Mouse (Mus musculus) adrenal gland, postnatal 10 days (tissue): ENCODE results near the gene Rad1. TPM values are rescaled to one million over a fixed set of nuclear protein-coding genes. Genes with fewer than 3 reads are reported as not detected.
"Not testable (repeated sequence)": the region's sequence is repeated elsewhere in the genome, so short reads cannot be mapped to it uniquely, and the experiment has no call there.

Source experiments
- DNase-seq: peaks from one replicate; pipeline ENCODE4 v3.0.0; 2021; ENCODE audit warnings: mixed read lengths
- long read RNA-seq, 2 experiments: library from polyadenylated mRNA; stranded (forward); transcript quantifications; one replicate each; pipeline ENCODE4 v2.0.0; 2021
- total RNA-seq, 2 experiments: library from RNA; stranded (reverse); gene quantifications; 2 replicates each; pipeline ENCODE4 v1.2.3; 2021

Gene Rad1
- total RNA-seq = 10 to 100 TPM in 1 of 2 experiments, 1 to 10 TPM in 1; 9.3 to 13.4 TPM
- long read RNA-seq, experiment 1, transcript Rad1-201 (6 exons, 1,514 nt) = major isoform, 8 of 27 reads
- long read RNA-seq, experiment 1, partial matches to known transcripts = 7 of 27 reads
- long read RNA-seq, experiment 1, other reads (novel, unspliced or antisense) = 12 of 27 reads
- long read RNA-seq, experiment 2, transcript Rad1-201 (6 exons, 1,514 nt) = major isoform, 5 of 12 reads
- long read RNA-seq, experiment 2, partial matches to known transcripts = 1 of 12 reads
- long read RNA-seq, experiment 2, other reads (novel, unspliced or antisense) = 6 of 12 reads

DNA sequence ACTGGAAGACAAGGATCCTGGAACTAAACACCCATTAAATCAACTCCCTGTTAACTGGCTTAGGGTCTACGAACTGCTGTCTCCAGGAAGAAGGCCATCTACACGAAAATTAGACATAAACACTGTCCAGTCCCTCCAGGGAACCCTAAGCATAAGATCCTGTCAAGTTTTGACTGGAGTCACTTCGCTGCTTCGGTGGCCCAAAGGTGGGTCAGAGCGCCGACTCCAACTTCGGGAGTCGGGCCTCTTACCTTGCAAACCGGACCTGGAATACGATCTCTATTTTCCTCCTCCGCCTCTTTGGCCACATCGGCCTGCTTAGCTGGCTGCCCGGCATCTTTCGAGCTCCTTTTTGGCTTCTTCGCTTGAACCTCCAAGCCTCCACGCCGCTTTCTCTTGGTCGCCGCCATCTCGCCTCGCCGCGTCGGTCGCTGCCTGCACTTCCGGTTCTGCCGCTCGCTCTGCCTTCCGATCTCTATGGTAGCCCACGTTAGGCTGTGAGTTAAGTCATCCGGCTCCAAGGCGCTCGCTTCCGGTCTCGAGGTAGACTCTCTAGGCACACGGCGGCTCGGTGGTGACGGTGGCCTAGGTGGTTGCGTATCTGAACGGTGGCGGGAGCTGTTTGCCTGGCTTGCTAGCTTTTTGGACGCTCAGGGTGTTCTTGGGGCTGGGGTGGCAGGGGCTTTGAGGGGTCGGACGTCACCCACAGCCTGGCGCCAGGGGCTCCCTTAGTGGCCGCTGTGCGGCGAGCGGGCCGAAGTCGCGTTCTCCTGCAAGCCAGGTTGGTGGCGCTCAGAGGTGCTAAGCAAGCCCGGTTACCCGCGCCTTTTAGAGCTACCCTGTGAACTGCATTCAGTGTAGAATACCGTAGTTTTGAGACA, at the start of gene Rad1, which contains the start of gene Brix1:
Gene Rad1, plus strand, starts transcription at position 535 of the 881 bp plus-strand sequence.
Gene Brix1, minus strand, starts transcription at position 464 of the 881 bp plus-strand sequence.
- peak; percentile 94 for DNase-seq

DNA sequence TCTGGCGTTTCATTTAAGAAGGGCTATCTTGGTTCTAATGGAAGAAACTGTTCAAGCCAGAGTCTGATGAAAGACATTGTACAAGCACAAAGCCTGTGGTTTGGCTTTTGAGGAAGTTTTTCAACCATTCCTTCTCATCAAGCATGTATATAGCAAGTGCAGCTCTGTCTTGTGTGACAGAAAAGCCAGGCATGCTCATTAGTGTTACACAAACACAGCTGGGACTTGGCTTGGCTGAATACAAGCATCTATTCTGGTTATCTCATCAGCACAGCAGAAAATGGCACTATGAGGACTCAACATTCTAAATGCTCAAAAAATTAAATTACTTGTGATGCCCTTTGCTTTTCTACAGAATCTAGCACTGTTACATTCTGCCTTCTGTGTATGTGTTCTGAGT, 48.9 kb upstream of the Rad1 start:
- no peak for DNase-seq

- DNase-seq = peak; percentile 63
Measured at GRCm38 (mm10) chr15:10439963-10440362, 45.9 kb upstream of the Rad1 start.

- no peak for DNase-seq
Measured at GRCm38 (mm10) chr15:10441493-10441892, 44.3 kb upstream of the Rad1 start.

DNA sequence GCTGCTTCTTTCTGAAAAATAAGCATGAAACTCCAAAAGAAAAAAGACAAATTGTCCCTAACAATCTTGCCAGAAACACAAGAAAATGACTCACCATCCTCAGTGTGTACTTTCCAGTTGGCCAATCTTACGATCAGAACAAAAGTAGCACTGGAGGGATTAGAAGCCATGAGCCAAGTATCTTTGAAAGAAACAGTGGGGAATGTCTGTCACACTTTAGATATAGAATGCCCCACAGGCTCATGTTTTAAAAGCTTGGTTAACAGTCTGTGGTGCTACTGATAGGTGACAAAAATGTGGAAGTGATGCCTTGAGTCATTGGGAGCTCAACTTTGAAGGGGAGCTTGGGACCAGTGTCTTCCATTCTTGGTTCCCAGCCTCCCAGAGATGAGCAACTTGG, 43.5 kb upstream of the Rad1 start:
- no peak for DNase-seq

- DNase-seq = peak; percentile 38
Measured at GRCm38 (mm10) chr15:10447102-10447501, 38.7 kb upstream of the Rad1 start.

DNA sequence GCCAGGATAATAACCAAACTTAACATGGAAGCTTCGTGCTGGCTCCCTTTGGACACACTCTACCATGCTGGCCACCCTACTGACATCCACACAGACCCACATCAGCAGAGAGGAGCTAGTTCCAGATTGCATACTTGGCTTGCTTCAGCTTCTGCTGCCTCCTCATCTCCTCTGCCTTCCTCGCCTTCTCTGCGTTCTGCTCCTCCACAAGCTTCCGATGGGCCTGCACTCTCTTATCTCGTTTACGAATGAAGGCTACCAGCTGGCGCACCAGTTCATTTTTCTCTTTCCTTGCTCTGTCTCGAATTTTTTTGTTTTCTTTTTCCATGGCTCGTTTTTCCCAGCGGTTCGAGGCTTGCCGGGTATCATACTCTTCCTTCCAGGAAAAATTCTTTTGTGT, 24.8 kb upstream of the Rad1 start:
- no peak for DNase-seq

GRCm38 (mm10) chr15:10463555-10463954, 22.3 kb upstream of the Rad1 start:
- no peak for DNase-seq

DNA sequence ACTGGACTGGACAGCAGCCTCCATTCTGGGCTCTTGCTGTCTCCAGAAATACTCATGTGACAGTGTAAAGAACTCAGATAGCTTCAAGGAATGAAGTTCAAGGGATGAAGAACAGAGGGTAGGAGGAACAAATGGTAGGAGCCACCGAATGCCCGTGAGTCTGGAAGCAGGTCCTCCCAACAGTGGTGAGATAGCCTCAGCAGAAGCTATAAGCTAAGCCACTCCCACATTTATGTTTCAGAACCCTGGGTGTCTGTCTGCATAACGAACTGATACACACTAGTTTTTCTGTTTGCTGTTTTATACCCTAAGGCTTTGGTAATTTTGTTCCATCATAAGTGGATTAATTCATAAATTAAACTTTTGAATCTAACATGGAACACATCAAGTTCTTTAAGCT, 21.1 kb upstream of the Rad1 start:
- no peak for DNase-seq

- DNase-seq = no peak
Measured at GRCm38 (mm10) chr15:10468761-10469160, 17.1 kb upstream of the Rad1 start.

GRCm38 (mm10) chr15:10469641-10470150, 16.1 kb upstream of the Rad1 start:
- no peak for DNase-seq

DNA sequence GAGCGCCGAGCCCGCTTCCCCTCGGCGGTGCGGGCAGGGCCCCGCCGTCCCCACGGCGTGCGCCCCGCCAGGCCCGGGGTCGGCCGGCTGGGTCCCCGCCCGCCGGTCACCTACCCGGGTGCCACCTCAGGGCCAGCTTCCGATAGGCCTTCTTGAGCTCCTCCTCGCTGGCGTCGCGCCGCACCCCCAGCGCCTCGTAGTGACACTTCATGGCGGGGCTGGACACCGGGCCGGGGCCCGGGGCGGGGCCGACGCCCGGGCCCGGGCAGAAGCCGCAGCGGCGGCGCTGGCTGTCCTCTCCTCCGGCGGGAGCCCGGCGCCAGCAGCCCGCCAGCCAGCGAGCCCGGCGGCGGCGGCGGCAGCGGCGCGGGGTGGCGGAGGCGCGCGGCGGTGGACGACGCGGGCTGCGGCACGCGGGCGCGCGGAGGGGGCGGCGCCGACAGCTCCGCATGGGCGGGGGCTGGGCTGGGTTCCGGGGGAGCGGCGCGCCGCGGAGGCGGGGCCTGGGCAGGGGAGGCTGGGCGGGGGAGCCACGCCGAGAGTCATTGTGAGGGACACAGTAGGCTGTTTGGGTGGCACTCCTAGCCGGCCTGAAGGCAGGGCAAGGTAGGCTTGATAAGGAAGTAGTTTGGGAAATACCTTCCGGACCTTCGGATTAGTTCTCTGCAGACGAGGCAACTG, 15.5 kb upstream of the Rad1 start, which contains the start of gene Dnajc21:
Gene Dnajc21, minus strand, starts transcription at position 366 of the 681 bp plus-strand sequence.
- DNase-seq = peak; percentile 95

GRCm38 (mm10) chr15:10470941-10471340, 14.9 kb upstream of the Rad1 start:
- DNase-seq = no peak

DNA sequence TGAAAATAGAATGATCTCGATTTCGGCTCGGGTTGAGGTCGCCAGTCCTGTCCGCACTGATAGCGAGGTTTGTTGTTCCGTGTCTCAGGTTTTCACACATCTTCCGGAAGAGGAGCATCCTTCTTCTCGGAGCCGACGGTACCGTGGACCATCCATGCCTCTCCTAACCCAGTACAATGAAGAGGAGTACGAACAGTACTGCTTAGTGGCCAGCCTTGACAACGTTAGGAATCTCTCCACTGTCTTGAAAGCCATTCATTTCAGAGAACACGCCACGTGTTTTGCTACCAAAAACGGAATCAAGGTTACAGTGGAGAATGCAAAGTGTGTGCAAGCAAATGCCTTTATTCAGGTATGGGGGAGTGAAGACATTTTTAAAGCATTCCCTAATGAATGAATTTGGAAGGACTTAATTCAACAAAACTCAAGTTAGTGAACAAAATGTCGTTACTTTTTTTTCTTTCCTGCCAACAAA, 584 bp downstream of the Rad1 start:
- no peak for DNase-seq

DNA sequence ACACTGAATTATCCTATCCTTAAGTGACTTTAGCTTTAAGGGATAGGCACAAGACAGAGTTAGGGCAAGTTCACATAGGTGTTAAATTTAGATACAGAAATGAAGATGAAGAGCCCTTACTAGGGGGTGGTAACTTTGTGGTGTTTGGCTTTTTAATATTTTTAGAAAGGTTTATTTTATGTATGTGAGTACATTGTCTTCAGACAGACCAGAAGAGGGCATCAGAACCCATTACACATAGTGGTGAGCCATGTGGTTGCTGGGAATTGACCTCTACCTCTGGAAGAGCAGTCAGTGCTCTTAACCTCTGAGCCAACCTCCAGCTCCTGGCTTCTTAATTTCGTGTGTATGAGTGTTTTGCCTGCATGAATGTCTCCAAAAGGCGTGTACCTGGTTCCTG, 1.4 kb downstream of the Rad1 start:
- no peak for DNase-seq

DNA sequence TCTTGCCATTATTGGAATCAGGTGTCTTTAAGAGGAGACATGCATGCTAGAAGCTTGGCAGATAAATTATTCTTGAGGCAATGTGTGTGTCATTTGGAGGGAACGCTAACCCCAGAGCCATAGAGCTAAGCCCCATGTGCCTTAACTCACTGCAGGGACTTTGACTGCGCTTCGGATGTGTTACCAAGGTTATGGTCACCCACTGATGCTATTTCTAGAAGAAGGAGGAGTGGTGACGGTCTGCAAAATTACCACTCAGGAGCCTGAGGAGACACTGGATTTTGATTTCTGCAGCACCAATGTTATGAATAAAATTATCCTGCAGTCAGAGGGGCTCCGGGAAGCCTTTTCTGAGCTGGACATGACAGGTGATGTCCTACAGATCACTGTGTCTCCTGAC, 4.3 kb downstream of the Rad1 start:
- no peak for DNase-seq

DNA sequence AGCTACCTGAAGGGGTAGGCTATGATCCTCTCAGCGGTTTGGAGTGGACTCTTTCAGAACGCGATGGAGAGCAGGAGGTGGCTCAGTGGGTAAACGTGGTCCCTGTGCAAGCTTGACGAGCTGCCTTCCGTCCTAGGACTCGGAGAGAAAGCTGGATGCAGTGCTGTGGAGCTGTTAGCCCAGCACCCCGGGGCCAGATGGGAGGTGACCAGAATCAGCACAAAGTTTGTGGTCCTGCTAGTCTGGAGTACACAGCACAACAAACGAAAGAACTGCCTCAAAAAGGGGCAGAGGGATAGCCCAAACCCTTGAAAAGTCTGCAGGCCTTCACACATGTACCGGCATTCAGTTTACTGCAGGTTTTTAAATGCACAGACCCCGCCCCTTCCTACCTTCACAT, 10.1 kb downstream of the Rad1 start:
- no peak for DNase-seq

- DNase-seq = not testable (repeated sequence)
Measured at GRCm38 (mm10) chr15:10496696-10497095, 10.9 kb downstream of the Rad1 start.

DNA sequence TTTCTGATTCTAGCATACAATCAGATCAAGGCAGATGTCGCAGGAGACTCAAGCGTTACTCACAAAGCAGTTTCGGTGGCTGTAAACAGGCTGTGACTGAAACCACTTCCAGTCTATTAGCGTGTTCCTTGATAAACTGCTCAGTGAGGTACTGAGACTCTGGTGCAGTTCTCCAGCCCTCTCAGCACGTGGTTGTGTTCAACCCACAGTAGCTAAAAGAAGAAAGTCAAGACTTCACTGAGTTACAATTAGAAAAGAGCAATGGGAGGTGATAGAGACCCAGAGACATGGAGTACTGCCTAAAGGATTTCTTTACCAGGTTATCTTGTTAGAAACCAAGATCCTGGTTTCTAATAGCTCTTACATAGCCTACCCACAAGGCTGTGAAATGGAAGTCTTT, 13.8 kb downstream of the Rad1 start:
- DNase-seq = no peak

GRCm38 (mm10) chr15:10500035-10500434, 14.2 kb downstream of the Rad1 start:
- no peak for DNase-seq

- DNase-seq = peak; percentile 66
Measured at GRCm38 (mm10) chr15:10500838-10501719, 15.3 kb downstream of the Rad1 start.
